Mouse (Mus musculus): Measurements from ENCODE around the gene Trmt2a. TPM values are rescaled to one million over a fixed set of nuclear protein-coding genes. Genes with fewer than 3 reads are reported as not detected.
"Not testable (repeated sequence)": the region's sequence is repeated elsewhere in the genome, so short reads cannot be mapped to it uniquely, and the experiment has no call there.

Trmt2a gene
- total and polyA plus RNA-seq, 2 experiments from 2014 or later = 55.5 to 67.6 TPM

DNA sequence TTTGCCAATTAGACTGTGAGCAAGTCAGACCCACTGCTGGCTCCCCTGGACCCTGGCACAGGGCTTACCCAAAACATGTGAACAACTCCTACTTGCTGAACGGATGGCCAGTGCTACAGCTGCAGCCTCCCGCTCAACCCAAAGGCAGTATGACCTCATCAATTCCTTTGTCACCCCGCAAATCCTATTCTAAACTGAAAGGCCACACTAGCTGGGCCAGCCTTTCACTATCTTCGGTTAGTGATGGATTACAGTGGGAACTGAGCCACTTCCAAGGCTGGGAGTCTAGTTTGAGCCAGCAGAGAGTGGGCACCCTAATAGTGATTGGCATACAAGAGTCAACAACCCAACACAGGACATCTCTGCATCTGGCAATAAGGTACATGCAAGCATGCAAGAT is 39.7 kb downstream of the Trmt2a start:
- no peaks in the 10 kb centered on the region for H3K27me3 ChIP-seq (ENCODE audit: insufficient read depth, low read length)
- peak overlapping the region; percentile 89 for H3K27ac ChIP-seq (ENCODE audit: low read depth, low read length)
- H3K4me2 ChIP-seq (ENCODE audit: low read depth, low read length, poor library complexity, severe bottlenecking) = peak overlapping the region; percentile 87
- peak overlapping the region; percentile 99 for H3K9ac ChIP-seq (replicated peaks; ENCODE audit: low read length, poor library complexity, severe bottlenecking)
- no peak for ATAC-seq (ENCODE audit: low FRiP score)
- 0% methylated on average over 4 of the region's 4 CpGs for WGBS
- peak; percentile 37 for DNase-seq (ENCODE audit: low spot score)
- TF ChIP-seq CTCF (IDR thresholded peaks at IDR 0.05) = no peak
- peaks cover 14% of the 10 kb centered on the region; the same call in 1 of the 2 replicates for H3K4me1 ChIP-seq (ENCODE audit: insufficient read depth, low read length)
- peaks cover 13% of the 10 kb centered on the region for H3K36me3 ChIP-seq (ENCODE audit: insufficient read depth, low read length)
- no peaks in the 10 kb centered on the region for H3K9me3 ChIP-seq (ENCODE audit: low read length)
- peak overlapping the region; percentile 97 for H3K4me3 ChIP-seq (ENCODE audit: low read depth, low read length)

DNA sequence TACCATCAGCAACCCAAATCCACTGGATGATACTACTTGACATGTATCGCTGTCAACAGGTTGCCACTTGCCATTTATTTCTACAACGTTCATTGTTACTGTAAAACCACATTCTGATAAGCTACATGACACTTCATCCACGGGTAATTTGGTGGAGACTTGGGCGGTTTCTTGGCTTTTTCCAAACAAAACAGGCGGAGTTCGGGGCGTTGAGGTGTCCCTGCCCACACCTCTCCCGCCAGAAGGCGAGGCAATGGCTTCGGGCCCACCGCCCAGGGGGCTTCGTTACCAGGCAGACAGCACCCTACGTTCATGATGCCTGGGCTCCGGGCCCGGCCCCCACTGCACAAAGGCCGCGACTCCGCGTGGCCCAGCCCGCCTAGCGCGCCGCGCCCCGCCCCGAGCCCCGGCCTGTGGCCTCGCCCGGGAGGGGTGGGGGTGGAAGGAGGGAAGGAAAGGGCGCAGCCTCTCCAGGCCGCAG is 40.1 kb downstream of the Trmt2a start:
- peak overlapping the region; percentile 89 for H3K27ac ChIP-seq (ENCODE audit: low read depth, low read length)
- ATAC-seq (ENCODE audit: low FRiP score) (peak; percentile 84), DNase-seq (ENCODE audit: low spot score) (peak; percentile 53)
- H3K4me3 ChIP-seq (ENCODE audit: low read depth, low read length) = peak overlapping the region; percentile 97
- H3K4me1 ChIP-seq (ENCODE audit: insufficient read depth, low read length) = peaks cover 14% of the 10 kb centered on the region; the same call in 1 of the 2 replicates
- no peak for TF ChIP-seq CTCF (IDR thresholded peaks at IDR 0.05)
- H3K27me3 ChIP-seq (ENCODE audit: insufficient read depth, low read length) = no peaks in the 10 kb centered on the region
- H3K36me3 ChIP-seq (ENCODE audit: insufficient read depth, low read length) = peaks cover 8% of the 10 kb centered on the region
- H3K4me2 ChIP-seq (ENCODE audit: low read depth, low read length, poor library complexity, severe bottlenecking) = peak overlapping the region; percentile 87
- peak overlapping the region; percentile 99 for H3K9ac ChIP-seq (replicated peaks; ENCODE audit: low read length, poor library complexity, severe bottlenecking)
- WGBS = under 1% methylated on average over 15 of the region's 31 CpGs
- H3K9me3 ChIP-seq (ENCODE audit: low read length) = no peaks in the 10 kb centered on the region

DNA sequence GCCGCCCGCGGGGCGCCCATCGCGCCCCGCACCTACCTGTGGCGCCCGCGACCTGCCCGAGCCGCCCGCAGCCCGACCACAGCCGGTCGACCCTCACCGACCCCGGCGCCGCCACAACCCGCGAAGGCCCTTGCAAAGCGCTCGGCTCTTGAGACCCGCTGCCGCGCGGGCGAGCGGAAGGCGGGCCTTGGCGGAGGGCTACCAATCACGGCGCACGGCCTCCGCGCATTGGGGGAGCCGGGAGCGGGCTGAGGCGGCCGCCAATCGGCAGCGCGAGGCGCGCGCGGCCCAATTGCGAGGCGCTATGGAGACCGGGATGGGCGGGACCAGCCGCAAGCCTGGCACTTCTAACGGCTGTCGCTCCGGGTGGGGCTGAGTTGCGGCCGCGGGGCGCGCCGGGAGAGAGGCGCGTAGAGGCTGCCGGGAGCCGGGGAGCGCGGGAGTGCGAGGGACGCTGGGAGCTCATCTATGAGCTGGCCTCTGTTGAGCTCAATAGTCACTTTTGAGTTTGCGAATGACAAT is 40.6 kb downstream of the Trmt2a start, which contains the start of gene Dgcr8:
Gene Dgcr8 (minus strand): TSS at position 180 of the 522 bp plus-strand sequence.
- peak; percentile 100 for ATAC-seq (ENCODE audit: low FRiP score)
- peak within 1 kb of the TSS; percentile 87 for H3K4me2 ChIP-seq (ENCODE audit: low read depth, low read length, poor library complexity, severe bottlenecking)
- WGBS = 0% methylated on average over 39 of the region's 71 CpGs
- TF ChIP-seq CTCF (IDR thresholded peaks at IDR 0.05) = no peak
- peaks cover 3% of the 10 kb centered on the region for H3K36me3 ChIP-seq (ENCODE audit: insufficient read depth, low read length)
- peak within 1 kb of the TSS; percentile 97 for H3K4me3 ChIP-seq (ENCODE audit: low read depth, low read length)
- H3K4me1 ChIP-seq (ENCODE audit: insufficient read depth, low read length) = peaks cover 14% of the 10 kb centered on the region; the same call in 1 of the 2 replicates
- H3K9me3 ChIP-seq (ENCODE audit: low read length) = no peaks in the 10 kb centered on the region
- H3K9ac ChIP-seq (replicated peaks; ENCODE audit: low read length, poor library complexity, severe bottlenecking) = peak within 1 kb of the TSS; percentile 99
- DNase-seq (ENCODE audit: low spot score) = peak; percentile 99
- no peaks in the 10 kb centered on the region for H3K27me3 ChIP-seq (ENCODE audit: insufficient read depth, low read length)
- peak within 1 kb of the TSS; percentile 89 for H3K27ac ChIP-seq (ENCODE audit: low read depth, low read length)

DNA sequence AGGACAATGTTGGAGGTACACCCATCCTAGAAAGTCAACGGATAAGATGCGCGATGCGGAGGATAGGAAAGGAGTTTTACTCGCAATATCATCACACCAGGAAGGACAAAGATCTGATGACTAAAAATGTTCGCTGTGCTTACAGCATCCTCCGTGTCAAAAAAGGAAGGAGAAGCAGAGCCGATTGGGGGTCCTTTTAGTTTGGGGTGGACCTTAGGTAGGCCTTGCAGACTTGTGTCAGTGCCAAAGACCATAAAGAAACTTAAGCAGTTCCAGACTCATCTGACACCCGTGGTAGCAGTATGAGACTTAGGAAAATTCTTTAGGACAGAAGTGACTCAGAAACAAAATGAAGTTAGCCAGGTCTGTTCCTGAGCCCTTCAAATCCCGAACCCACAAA is 41.1 kb downstream of the Trmt2a start:
- Histone ChIP-seq H3K4me1 (ENCODE audit: insufficient read depth, low read length) (peaks cover 14% of the 10 kb centered on the region; the same call in 1 of the 2 replicates), H3K4me3 (ENCODE audit: low read depth, low read length) (peak overlapping the region; percentile 97), H3K4me2 (ENCODE audit: low read depth, low read length, poor library complexity, severe bottlenecking) (peak overlapping the region; percentile 30)
- H3K27ac ChIP-seq (ENCODE audit: low read depth, low read length); H3K9ac ChIP-seq (replicated peaks; ENCODE audit: low read length, poor library complexity, severe bottlenecking); ATAC-seq (ENCODE audit: low FRiP score); H3K36me3 ChIP-seq (ENCODE audit: insufficient read depth, low read length); DNase-seq (ENCODE audit: low spot score); H3K9me3 ChIP-seq (ENCODE audit: low read length); H3K27me3 ChIP-seq (ENCODE audit: insufficient read depth, low read length): not testable (repeated sequence)
- WGBS = 7% methylated on average over 9 of the region's 10 CpGs

MicroRNA genes within 50 kb of the gene (microRNA counts, 519-probe panel; counts per million panel counts)
- microRNA mmu-miR-1306 = 528 counts per million, percentile 58 among the panel's probes with 10 or more counts

Small RNA genes lying within 50 kb of the gene (microRNA-seq; reads per million reads assigned to microRNA genes)
- gene Gm24572 (ENCODE audit: borderline number of aligned reads) (not detected), gene Mir1306 (ENCODE audit: borderline number of aligned reads) (122 reads per million, percentile 46 among the genes with 10 or more reads in this experiment)

Other genes with a start within 250 kb of the Trmt2a start
- gene Dgcr6, start 195.8 kb upstream of the Trmt2a start, total RNA-seq (2014; rRNA removed) = 64.0 and 68.5 TPM in 2 replicates
- gene Dgcr6, start 195.8 kb upstream of the Trmt2a start, polyA plus RNA-seq (2015; fragmentation: Nextera tagmentation; extraction: Ambion mirVana) = 164 and 172 TPM in 2 replicates
- 11.1 and 14.8 TPM in 2 replicates for gene Prodh, start 158.5 kb upstream of the Trmt2a start, total RNA-seq (2014; rRNA removed)
- 5.4 and 6.8 TPM in 2 replicates for gene Prodh, start 158.5 kb upstream of the Trmt2a start, polyA plus RNA-seq (2015; fragmentation: Nextera tagmentation; extraction: Ambion mirVana)
- 39.6 and 71.7 TPM in 2 replicates for gene Rtn4r, start 121.0 kb upstream of the Trmt2a start, total RNA-seq (2014; rRNA removed)
- 32.3 and 36.2 TPM in 2 replicates for gene Rtn4r, start 121.0 kb upstream of the Trmt2a start, polyA plus RNA-seq (2015; fragmentation: Nextera tagmentation; extraction: Ambion mirVana)
- not detected in 2 replicates for gene Ccdc188, start 30.8 kb upstream of the Trmt2a start, total RNA-seq (2014; rRNA removed)
- gene Ccdc188, start 30.8 kb upstream of the Trmt2a start, polyA plus RNA-seq (2015; fragmentation: Nextera tagmentation; extraction: Ambion mirVana) = not detected in 2 replicates
- gene Zdhhc8, start 13.5 kb upstream of the Trmt2a start, total RNA-seq (2014; rRNA removed) = 34.1 and 41.2 TPM in 2 replicates
- gene Zdhhc8, start 13.5 kb upstream of the Trmt2a start, polyA plus RNA-seq (2015; fragmentation: Nextera tagmentation; extraction: Ambion mirVana) = 13.8 and 14.6 TPM in 2 replicates
- 170 and 192 TPM in 2 replicates for gene Ranbp1, start 53 bp downstream of the Trmt2a start, total RNA-seq (2014; rRNA removed)
- 412 and 447 TPM in 2 replicates for gene Ranbp1, start 53 bp downstream of the Trmt2a start, polyA plus RNA-seq (2015; fragmentation: Nextera tagmentation; extraction: Ambion mirVana)
- gene Gm49776, start 9.6 kb downstream of the Trmt2a start, total RNA-seq (2014; rRNA removed) = 0.57 TPM in 1 of 2 replicates, not detected in the other
- 1.3 TPM in 1 of 2 replicates, not detected in the other for gene Gm49776, start 9.6 kb downstream of the Trmt2a start, polyA plus RNA-seq (2015; fragmentation: Nextera tagmentation; extraction: Ambion mirVana)
- 40.3 and 46.7 TPM in 2 replicates for gene Dgcr8, start 40.6 kb downstream of the Trmt2a start, total RNA-seq (2014; rRNA removed)
- 23.4 and 23.7 TPM in 2 replicates for gene Dgcr8, start 40.6 kb downstream of the Trmt2a start, polyA plus RNA-seq (2015; fragmentation: Nextera tagmentation; extraction: Ambion mirVana)
- 40.3 and 44.1 TPM in 2 replicates for gene Tango2, start 99.4 kb downstream of the Trmt2a start, total RNA-seq (2014; rRNA removed)
- 88.0 and 94.8 TPM in 2 replicates for gene Tango2, start 99.4 kb downstream of the Trmt2a start, polyA plus RNA-seq (2015; fragmentation: Nextera tagmentation; extraction: Ambion mirVana)
- gene Arvcf, start 99.5 kb downstream of the Trmt2a start, total RNA-seq (2014; rRNA removed) = 161 and 219 TPM in 2 replicates
- 54.5 and 60.6 TPM in 2 replicates for gene Arvcf, start 99.5 kb downstream of the Trmt2a start, polyA plus RNA-seq (2015; fragmentation: Nextera tagmentation; extraction: Ambion mirVana)
- gene Txnrd2, start 177.7 kb downstream of the Trmt2a start, total RNA-seq (2014; rRNA removed) = 13.3 and 22.9 TPM in 2 replicates
- 38.3 and 42.6 TPM in 2 replicates for gene Txnrd2, start 177.7 kb downstream of the Trmt2a start, polyA plus RNA-seq (2015; fragmentation: Nextera tagmentation; extraction: Ambion mirVana)
- 62.3 and 74.6 TPM in 2 replicates for gene Comt, start 178.2 kb downstream of the Trmt2a start, total RNA-seq (2014; rRNA removed)
- 95.0 and 103 TPM in 2 replicates for gene Comt, start 178.2 kb downstream of the Trmt2a start, polyA plus RNA-seq (2015; fragmentation: Nextera tagmentation; extraction: Ambion mirVana)